Mouse (Mus musculus) ovary, postnatal 10 days (tissue): ENCODE data around the gene Comtd1.

ENCODE experiments used
- DNase-seq: peaks from one replicate; pipeline ENCODE4 v3.0.0; 2022; ENCODE audit warnings: low spot score

The Comtd1 gene

DNA sequence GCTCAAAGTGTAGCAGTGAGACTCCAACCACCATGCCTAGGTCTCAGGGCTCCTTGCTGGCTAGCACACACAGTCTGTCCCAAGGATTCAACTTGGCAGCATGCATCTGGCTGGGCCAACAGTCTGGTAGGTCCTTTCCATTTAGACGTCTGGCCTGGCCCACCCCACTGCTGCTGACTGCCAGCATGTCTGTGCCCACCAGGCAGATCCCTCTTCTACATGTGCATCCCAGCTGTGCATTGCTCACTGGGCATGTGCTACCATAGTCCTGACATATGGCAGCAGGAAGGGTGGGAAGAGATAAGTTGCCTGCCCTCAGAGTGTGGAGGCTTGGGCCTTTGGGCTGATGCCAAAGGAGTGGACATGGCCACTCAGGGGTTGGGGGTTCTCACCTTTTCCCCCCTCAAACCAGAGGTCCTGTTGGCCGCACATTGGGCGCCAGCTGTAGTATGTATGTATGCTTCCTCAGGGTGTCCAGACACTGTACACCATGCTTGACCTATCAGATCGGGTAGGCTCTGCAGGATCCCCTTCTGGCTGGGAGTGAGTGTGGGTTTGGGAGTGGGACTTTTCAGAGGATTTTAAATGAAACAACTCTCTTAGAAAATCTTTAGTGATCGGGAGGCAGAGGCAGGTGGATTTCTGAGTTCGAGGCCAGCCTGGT lies 46.1 kb downstream of the Comtd1 start:
- no peak for DNase-seq

- DNase-seq: no peak
Observed at GRCm38 (mm10) chr14:21801624-21802023, 47.2 kb downstream of the Comtd1 start.

- DNase-seq: no peak
Observed at GRCm38 (mm10) chr14:21800641-21801040, 48.1 kb downstream of the Comtd1 start.
